Mouse (Mus musculus) intestine, postnatal 0 days (tissue): ENCODE measurements at regions not wholly inside any gene's neighbourhood (a gene's known extent, or its start where the extent isn't known, plus 50 kb on each side); places are given as distances from the start of the nearest gene placed in this dataset.

Source experiments
- ATAC-seq: fragments of 200-750 bp; cut with Nextera tagmentation; 2 replicates; pipeline ENCODE4 v1.8.0; 2017; ENCODE audit warnings: mild to moderate bottlenecking, moderate TSS enrichment, moderate library complexity
- H3K27ac ChIP-seq: fragments of 300-500 bp; sonication (generic); 2 replicates; pipeline ENCODE4 v1.5.1; 2014; ENCODE audit warnings: mild to moderate bottlenecking, low read depth, low read length, moderate library complexity
- H3K27me3 ChIP-seq: fragments of 300-500 bp; sonication (generic); replicated peaks from 2 replicates; pipeline ENCODE4 v1.6.1; 2014; ENCODE audit warnings: low read length, mixed read lengths; ENCODE audit not compliant: control insufficient read depth, insufficient read depth
- H3K36me3 ChIP-seq: fragments of 300-500 bp; sonication (generic); 2 replicates; pipeline ENCODE4 v1.6.1; 2014; ENCODE audit warnings: mild to moderate bottlenecking, moderate library complexity; ENCODE audit not compliant: control insufficient read depth, insufficient read depth
- H3K4me1 ChIP-seq: fragments of 300-500 bp; sonication (generic); replicated peaks from 2 replicates; pipeline ENCODE4 v1.6.1; 2014; ENCODE audit warnings: antibody characterized with exemption, low read length, mixed read lengths; ENCODE audit not compliant: control insufficient read depth, insufficient read depth
- H3K4me2 ChIP-seq: fragments of 300-500 bp; sonication (generic); replicated peaks from 2 replicates; pipeline ENCODE4 v1.6.1; 2014; ENCODE audit warnings: low read depth, mild to moderate bottlenecking, moderate library complexity
- H3K4me3 ChIP-seq: fragments of 300-500 bp; sonication (generic); 2 replicates; pipeline ENCODE4 v1.5.1; 2014; ENCODE audit warnings: low read depth, low read length
- H3K9ac ChIP-seq: fragments of 300-500 bp; sonication (generic); 2 replicates; pipeline ENCODE4 v1.6.1; 2014; ENCODE audit warnings: mild to moderate bottlenecking, low read depth, low read length
- H3K9me3 ChIP-seq: fragments of 300-500 bp; sonication (generic); 2 replicates; pipeline ENCODE4 v1.6.1; 2016; ENCODE audit warnings: mixed run types; ENCODE audit not compliant: control insufficient read depth
- CTCF ChIP-seq: sonication (generic); IDR thresholded peaks from 2 replicates; pipeline ENCODE4 v1.5.1; 2016; ENCODE audit warnings: low read depth, mild to moderate bottlenecking, control low read depth, antibody characterized with exemption, moderate library complexity
- WGBS: fragments of 180-500 bp; shearing (Covaris S2); extraction: QIAGEN DNeasy Blood & Tissue Kit; methylation state at CpG from one replicate; pipeline ENCODE4 v1.1.7; 2014; 5-methylcytosine and 5-hydroxymethylcytosine counted together

DNA sequence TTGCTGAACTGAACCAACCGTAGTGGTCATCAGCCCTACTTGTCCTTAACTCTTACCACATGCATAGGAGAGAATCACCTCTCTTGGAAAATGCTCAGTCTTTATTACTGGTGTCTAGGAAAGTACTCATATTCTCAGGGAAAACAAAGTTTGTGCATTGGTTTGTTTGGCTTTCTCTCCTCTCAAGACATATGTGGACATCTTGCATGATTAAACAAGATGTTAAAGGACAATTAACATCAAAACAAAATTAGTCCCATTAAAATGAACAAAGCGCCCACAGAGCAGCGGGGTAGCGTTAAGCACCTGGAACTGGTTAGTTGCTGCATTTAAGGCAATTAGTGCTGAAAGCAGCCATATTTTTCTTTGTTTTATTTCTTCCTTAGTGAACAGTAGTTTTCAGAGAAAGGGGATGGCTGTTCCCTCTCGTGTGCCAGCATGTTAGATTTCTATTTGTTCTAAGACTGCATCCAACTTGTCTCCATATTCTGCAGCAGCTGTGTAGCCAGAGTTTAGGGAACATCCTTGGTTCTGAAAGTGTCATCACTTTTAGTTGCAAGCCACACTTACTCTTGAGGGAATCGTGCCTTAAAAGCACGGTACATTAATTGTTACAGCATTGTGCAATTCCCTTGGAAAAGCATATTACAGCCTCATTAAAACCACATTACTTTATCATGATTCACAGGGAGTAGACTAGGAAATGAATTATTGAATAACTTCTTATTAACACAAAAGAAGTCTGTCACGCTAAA is 137.7 kb downstream of the Ube2u start:
- H3K4me3 ChIP-seq: no peak overlapping the region
- H3K36me3 ChIP-seq: no peaks in the 10 kb centered on the region
- H3K4me1 ChIP-seq: no peaks in the 10 kb centered on the region
- TF ChIP-seq CTCF: no peak
- no peak overlapping the region for H3K4me2 ChIP-seq
- WGBS: 72% methylated on average over 8 of the region's 8 CpGs
- H3K27me3 ChIP-seq: no peaks in the 10 kb centered on the region
- ATAC-seq: no peak
- H3K9me3 ChIP-seq: no peaks in the 10 kb centered on the region
- no peak overlapping the region for H3K9ac ChIP-seq
- H3K27ac ChIP-seq: no peak overlapping the region

DNA sequence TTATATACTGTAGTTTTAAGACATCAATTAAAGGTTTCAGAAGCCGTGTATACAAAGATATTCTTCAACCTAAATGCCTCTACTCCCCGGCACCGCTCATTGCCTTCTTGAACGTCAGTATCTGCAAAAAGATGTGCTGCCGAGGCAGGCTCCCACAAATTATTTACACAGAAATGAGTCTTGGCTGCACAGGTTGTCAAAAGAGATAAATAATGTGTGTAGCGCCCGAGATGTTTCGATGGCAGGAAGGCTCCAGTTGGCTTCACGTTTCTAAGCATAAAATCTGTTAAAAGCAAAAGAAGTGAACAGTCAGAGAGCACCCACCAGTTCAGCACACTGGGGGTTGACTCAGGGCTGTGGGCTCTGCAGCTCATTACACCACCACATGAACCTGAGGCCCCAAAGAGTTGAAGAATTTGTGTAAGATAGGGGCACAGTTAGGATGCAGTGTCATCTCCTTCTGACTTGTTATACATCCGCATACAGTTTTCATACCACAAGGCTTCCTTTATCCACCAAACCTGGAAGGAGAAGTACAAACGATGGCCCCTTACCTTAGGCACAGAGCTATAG is 138.4 kb downstream of the Ube2u start:
- ATAC-seq: no peak

DNA sequence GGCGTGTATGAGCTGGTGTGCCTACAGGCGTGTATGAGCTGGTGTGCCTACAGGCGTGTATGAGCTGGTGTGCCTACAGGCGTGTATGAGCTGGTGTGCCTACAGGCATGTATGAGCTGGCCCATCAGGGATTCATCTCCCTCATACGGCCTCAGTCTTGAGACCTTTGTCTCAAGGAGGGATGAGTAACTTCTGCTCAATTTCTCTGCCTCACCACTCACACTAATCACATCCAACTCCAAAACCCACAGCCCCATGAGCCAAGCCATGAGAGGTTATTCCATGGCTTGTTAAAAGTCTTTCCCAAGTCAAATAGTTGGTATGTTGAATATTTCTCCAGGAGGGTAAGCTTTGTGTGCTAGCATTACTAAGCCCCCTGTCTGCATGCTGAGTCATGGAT is 146.0 kb downstream of the Ube2u start:
- Histone ChIP-seq H3K4me3 (no peak overlapping the region), H3K4me1 (no peaks in the 10 kb centered on the region), H3K27me3 (no peaks in the 10 kb centered on the region), H3K27ac (no peak overlapping the region), H3K4me2 (no peak overlapping the region), H3K36me3 (no peaks in the 10 kb centered on the region), H3K9ac (no peak overlapping the region), H3K9me3 (no peaks in the 10 kb centered on the region)
- TF ChIP-seq CTCF: no peak
- ATAC-seq: no peak
- 88% methylated on average over 3 of the region's 5 CpGs for WGBS

More for the DNA sequence above, 138.4 kb downstream of the Ube2u start:
- Histone ChIP-seq H3K4me2 (no peak overlapping the region), H3K4me3 (no peak overlapping the region), H3K36me3 (no peaks in the 10 kb centered on the region), H3K9me3 (no peaks in the 10 kb centered on the region), H3K4me1 (no peaks in the 10 kb centered on the region), H3K27me3 (no peaks in the 10 kb centered on the region), H3K9ac (no peak overlapping the region), H3K27ac (no peak overlapping the region)
- no peak for TF ChIP-seq CTCF
- 54% methylated on average over 11 of the region's 11 CpGs for WGBS

DNA sequence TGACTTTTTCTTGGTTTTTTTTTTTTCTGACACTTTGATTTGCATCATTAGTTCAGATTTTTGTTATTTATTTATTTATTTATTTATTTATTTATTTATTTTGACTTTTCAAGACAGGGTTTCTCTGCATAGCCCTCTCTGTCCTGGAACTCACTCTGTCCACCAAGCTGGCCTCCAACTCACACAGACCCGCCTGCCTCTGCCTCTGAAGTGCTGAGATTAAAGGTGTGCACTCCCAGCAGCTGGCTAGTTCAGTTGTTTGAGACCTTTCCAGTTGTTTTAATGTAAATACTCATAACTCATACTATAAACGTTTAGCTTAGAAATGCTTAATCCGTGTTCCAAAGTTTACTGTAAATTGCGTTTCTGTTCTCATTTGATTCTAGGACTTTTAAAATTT is 147.9 kb downstream of the Ube2u start:
- Histone ChIP-seq H3K27ac (no peak overlapping the region), H3K27me3 (no peaks in the 10 kb centered on the region), H3K4me1 (no peaks in the 10 kb centered on the region), H3K4me2 (no peak overlapping the region), H3K9ac (no peak overlapping the region), H3K36me3 (no peaks in the 10 kb centered on the region), H3K9me3 (no peaks in the 10 kb centered on the region), H3K4me3 (no peak overlapping the region)
- 53% methylated on average over 4 of the region's 4 CpGs for WGBS
- no peak for ATAC-seq
- no peak for TF ChIP-seq CTCF

DNA sequence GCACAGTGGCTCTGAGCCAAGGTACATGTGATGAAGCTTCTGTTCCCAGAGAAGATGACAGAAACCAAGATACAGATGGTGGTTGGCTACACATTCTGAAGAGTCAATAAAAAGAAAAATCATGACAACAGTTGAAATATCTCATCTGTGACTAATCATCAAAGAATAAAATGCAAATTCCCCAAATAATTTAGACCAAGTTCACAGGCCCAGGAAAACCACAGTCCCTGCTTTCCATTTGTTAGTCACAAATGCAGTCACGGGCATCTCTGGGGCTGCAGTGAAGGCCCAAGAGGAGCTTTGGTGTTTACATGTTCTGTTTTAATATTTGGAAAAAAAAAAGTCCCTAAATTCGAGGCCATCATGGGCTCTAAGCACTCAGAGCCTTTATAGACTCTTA is 142.1 kb upstream of the Cachd1 start:
- Histone ChIP-seq H3K9me3 (no peaks in the 10 kb centered on the region), H3K9ac (no peak overlapping the region), H3K36me3 (no peaks in the 10 kb centered on the region), H3K4me1 (no peaks in the 10 kb centered on the region), H3K27me3 (no peaks in the 10 kb centered on the region), H3K27ac (no peak overlapping the region), H3K4me2 (no peak overlapping the region), H3K4me3 (no peak overlapping the region)
- WGBS: 41% methylated on average over 2 of the region's 2 CpGs
- TF ChIP-seq CTCF: no peak
- ATAC-seq: no peak

DNA sequence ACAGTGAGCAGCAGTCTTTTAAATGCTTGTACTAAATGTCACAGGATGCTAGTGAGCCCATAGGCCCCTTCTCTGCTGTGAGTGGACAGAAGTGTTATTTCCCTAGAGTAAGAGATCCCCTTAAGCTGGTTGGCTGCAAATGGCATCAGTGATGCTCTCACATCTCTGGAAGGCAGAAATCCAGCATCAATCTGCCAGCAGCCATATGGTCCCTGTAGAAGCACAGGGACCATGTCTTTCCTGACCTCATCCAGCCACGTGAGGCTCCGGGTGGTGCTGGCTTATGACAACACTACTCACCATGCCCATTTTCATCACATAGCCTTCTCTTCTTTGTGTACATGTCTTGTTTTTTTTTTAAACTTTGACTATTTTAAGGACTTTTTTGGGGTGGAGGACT is 138.9 kb upstream of the Cachd1 start:
- no peak overlapping the region for H3K4me3 ChIP-seq
- no peak overlapping the region for H3K9ac ChIP-seq
- no peak for TF ChIP-seq CTCF
- no peaks in the 10 kb centered on the region for H3K9me3 ChIP-seq
- 88% methylated on average over 2 of the region's 2 CpGs for WGBS
- H3K27ac ChIP-seq: no peak overlapping the region
- no peaks in the 10 kb centered on the region for H3K27me3 ChIP-seq
- H3K4me2 ChIP-seq: no peak overlapping the region
- ATAC-seq: no peak
- H3K36me3 ChIP-seq: no peaks in the 10 kb centered on the region
- no peaks in the 10 kb centered on the region for H3K4me1 ChIP-seq

DNA sequence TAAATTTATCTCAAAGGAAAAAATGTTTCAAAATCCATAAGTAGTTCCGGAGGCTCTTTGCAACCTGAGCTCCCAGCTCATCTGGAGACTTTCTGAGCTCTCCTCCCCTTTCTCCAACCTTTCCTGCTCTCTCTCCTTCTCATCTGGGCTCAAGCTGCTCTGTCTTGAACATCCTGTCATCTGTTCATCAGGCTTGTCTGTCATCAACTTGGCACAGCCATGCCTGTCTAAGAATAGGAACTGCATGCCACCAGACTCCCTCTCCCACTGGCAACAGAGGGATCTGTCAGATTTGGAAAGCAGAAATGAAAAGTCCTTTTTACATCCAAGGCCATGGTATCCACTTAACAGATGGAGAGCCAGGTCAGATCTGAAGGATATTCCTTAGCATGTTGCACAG is 115.3 kb upstream of the Cachd1 start:
- Histone ChIP-seq H3K27ac (no peak overlapping the region), H3K4me3 (no peak overlapping the region), H3K4me1 (no peaks in the 10 kb centered on the region), H3K36me3 (no peaks in the 10 kb centered on the region), H3K9me3 (no peaks in the 10 kb centered on the region), H3K4me2 (no peak overlapping the region), H3K27me3 (no peaks in the 10 kb centered on the region), H3K9ac (no peak overlapping the region)
- no peak for TF ChIP-seq CTCF
- 92% methylated on average over 1 of the region's 1 CpGs for WGBS
- ATAC-seq: no peak
